Mouse (Mus musculus) left cerebral cortex, postnatal 25 days (tissue): ENCODE measurements around the gene Trip4. TPM values are rescaled to one million over a fixed set of nuclear protein-coding genes. Genes with fewer than 3 reads are reported as not detected.

Experiments used
- DNase-seq, 2 experiments: peaks; one replicate each; pipeline ENCODE4 v3.0.0; 2022; ENCODE audit warnings: low spot score in 2 of 2, mixed read lengths in 1 of 2
- intact Hi-C: fragments of 180-260 bp; cut with DNase I; formaldehyde crosslinking; loops from one replicate; pipeline ENCODE4 v1.15.1; 2025
- total RNA-seq, 2 experiments: library from RNA; stranded (reverse); gene quantifications; 2 replicates each; pipeline ENCODE4 v1.2.3; 2021

The Trip4 gene
- total RNA-seq, 2 experiments from 2014 or later, result 35.4 to 37.2 TPM

DNA sequence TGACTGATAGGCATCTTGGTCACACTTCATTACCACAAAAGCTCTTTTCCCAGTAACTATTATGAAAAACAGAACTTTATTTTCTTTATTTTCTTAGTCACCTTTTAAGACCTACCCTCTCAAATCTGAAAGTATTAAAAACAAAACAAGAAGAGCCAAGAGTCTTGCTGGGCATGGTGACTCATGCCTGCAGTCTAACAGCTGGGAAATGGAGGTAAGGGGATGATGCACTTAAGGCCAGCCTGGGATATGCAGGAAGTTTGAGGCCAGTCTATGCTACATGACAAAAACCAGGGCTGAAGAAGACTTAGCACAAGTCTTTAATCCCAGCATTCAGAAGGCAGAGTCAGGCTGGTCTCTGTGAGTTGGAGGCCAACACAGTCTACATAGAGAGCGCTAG lies 68.8 kb downstream of the Trip4 start:
- no peak for DNase-seq
- intact Hi-C loops, result no loop called here

DNA sequence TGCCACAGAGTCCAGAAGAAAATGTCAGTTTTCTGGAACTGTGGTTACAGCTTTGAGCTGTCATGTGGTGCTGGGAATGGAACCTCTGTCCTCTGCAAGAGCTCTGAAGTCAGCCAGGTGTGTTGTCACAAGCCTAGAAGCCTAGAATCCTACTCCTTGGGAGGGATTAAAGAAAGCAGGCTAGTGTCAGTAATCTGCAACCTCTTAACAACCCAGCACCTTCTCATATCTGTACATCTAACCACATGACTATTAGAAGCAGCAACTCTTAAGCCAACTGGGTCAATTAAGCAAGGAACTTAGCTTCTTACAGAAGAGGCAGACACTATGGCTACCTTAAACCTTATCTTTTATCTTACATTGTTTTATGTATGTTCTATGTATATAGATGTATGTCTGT lies 71.7 kb downstream of the Trip4 start:
- intact Hi-C loops, result no loop called here
- no peak for DNase-seq

DNA sequence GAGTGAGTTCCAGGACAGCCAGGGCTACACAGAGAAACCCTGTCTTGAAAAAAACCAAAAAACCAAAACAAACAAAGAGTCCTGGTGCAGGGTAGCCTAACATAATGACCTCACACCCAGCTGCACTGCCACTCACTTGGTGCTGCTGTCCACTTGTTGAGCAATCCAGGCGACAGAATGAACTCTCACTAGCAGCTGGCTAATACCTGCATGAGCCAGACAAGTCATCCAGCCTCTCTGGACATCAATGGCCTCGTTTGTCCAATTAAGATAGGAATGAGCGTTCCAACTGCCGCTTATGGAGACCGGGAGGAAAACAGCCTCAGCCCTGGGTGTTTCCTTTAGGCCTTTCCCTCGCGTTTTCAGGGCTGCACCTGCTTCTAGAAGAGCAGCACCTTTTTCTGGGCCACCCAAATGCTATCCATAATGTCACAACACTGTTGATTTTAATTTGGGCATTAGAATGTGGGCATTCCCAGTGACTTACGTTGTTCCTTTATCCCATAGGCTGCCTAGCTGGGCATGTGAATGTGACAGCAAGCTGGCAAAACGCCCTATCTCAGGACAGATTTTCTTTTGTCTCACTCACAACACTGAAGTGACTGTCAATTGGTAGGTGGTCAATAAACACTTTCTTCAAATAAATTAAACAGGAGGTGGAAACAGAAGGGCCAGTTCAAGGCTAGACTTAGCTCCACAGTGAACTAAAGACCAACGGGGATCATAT lies 73.8 kb downstream of the Trip4 start:
- no peak for DNase-seq
- intact Hi-C loops, result no loop called here

DNA sequence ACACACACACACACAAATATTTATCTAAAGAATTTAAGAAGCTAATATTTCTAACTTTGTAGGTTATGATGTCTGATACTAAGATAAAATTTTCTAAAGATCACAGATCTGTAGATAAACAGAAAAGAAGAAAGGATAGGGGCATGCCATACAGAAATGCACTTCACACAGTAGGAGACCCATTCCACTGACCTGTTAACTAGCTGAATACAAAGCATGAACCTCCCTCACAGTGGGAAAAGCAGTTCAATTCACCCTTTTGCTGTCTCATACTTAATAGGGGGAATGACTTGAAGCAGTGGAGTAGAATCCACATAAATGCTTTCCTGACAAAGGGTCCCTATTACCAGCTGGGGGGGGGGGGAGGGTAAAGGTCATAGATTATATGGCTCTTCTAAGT lies 75.0 kb downstream of the Trip4 start:
- intact Hi-C loops, result no loop called here

DNA sequence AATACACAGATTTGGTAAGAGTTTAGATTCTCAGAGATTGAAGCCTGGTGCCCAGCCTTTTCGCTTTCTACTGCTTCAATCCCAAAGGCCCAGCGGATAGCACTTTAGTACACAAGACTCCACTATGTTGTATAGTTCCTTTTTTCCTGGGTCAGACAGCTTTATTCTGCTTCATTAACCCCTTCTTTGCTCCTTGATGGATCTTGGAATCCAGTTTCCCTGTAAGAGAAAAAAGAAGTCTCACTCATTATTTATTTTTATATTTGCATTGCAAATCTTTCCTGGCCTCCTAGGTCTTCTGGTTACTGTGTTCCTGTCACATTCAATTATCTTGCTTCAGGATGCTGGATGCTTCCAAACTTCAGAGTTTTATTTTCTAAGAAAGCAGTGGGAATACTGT lies 75.4 kb downstream of the Trip4 start:
- DNase-seq, result no peak
- intact Hi-C loops, result no loop called here

More for the DNA sequence above, 75.0 kb downstream of the Trip4 start:
- DNase-seq, result no peak

DNA sequence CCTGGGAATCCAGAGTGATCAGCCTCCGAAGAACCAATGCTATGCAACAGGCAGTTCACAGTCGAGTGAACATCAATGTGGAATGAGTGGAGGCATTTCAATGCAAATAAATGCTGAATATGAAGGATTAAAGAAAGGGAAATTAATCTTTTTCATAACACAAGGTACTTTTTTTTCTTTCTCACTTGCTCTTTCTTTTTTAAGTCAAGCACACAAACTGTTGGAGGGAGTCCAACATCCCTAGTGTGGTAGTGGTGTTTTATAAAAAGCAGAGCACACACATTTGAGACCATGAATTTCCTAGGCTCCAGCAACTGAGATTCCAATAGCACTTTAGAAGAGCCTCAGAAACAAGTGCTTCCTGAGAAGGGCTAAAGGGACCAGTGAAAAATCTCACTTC lies 76.6 kb downstream of the Trip4 start:
- intact Hi-C loops, result no loop called here
- DNase-seq, result peak in 1 of 2 experiments; percentile 70

DNA sequence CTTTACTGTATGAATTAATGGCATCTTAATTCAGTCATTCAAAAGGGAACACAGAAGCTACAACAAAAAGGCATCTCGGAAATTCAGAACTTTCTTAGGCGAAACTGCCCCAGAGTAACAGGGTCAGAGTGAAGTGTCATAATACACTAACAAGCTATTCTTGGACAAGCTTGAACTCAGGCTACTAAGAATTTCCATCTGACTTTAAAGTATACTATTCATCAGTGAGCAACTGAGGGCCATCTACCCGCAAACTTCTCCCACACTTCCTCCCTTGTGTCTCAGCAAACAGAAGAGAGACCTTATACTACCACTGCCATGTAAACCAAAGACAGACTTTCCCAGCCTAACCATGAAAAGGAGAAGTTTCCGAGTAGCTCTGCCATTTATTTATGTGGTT lies 77.4 kb downstream of the Trip4 start:
- DNase-seq, result no peak
- intact Hi-C loops, result no loop called here

DNA sequence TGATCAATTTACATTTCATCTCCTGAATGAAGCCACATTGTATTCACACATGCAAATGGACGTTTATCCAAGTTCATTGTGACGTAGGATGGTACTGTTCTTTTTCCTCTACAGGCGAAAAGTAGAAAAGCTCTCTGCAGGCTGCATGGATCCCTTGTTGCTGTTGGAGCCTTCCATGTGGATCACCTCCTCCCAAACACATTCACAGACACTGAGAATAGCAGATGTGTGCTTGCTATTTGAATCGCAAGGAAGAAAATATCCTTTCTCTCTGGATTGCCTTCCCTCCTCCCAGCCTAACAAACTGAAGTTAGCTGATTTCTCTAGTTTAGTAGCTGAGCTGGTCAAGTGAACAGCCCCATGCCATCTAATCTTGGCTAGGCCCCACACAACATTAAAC lies 78.3 kb downstream of the Trip4 start:
- peak; percentile 31 to 89 for DNase-seq
- intact Hi-C loops, result no loop called here

DNA sequence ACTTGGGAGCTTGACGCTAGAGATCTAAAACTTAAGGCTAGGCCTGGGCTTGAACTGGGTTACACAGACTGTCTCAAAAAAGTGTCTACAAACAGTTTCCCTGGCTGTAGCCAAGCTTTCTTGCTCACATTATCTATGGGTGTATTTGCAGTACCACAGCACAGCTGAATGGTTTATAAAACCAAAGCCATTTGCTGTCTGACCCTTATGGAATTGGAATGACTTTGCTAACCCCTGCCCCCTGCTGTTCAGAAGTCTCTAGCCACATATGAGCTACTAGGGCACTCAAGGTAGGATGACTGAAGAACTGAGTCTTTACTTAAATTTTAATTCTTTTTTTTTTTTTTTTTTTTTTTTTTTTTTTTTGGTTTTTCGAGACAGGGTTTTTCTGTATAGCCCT lies 79.2 kb downstream of the Trip4 start:
- DNase-seq, result no peak
- intact Hi-C loops, result loop anchor here (5.0 kb wide), 1 partner anchor 67 kb away; no protein-coding TSS in a partner anchor

DNA sequence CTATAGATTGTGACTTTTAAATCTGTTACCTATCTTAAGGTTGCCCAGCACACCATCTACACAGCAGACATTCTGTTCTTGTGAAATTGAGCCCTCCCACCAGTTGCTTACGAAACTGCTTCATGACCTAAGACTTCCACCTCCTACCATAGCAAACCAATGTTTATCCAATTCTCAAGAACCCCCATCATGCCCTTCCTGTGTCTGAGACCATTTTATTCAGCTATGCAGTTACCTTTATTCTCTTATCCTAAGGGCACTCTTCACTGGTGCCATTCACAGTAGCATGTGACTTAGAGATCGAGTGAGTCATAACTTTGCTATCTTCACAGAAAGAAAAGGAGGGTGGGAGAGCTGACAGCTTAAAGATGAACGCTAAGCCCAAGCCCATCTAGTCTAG lies 80.1 kb downstream of the Trip4 start:
- no peak for DNase-seq
- intact Hi-C loops, result loop anchor here (5.0 kb wide), 1 partner anchor 66 kb away; no protein-coding TSS in a partner anchor

DNA sequence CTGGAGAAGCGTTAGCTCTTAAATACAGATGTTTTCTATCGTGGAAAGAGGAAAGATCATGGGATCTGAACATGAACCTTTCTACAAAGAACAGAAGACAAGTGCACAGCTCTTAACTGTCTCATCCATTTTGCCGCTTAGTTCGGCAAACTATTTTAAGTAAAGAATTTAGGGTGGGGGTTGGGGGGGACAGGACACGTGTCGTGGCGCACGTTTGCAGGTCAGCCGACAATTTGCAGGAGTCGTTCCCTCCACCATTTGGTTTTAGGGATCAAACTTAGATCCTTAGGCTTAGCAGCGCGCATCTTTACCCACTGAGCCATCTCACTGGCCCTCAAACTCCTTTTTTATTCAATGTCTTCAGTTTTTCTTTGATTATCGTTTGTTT lies 80.6 kb downstream of the Trip4 start:
- DNase-seq, result no peak
- intact Hi-C loops, result loop anchor here (5.0 kb wide), 1 partner anchor 66 kb away; no protein-coding TSS in a partner anchor

DNA sequence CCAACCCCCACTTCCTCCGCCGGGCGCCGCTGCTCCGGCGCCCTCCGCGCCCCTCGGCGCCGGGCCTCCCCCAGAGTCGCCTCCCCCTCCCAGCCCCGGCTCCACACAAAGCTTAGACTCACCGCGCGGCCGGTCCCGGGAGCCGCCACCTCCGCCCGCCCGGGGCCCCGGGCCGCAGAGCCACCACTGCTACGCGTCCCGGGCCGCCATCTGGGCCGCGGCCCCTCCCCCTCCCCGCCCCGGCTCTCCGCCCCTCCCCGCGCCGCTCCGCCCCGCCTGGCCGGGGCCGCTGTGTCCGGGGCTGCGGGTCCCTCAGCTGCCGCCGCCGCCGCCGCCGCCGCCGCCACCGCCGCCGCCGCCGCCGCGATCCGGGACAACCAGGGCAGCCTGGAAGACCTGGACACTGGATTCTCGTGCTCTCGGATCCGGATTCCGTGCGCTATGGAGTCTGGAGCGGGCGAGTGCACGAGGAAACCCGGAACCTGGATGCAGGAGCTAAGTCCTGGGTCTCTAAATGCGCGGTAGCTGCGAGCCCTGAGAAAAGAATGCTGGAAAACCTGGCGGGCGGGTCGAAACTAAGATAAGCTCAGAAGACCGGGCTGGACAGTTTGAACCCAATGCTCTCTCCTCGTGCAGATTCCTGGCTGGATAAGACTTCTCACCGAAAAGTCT lies 81.1 kb downstream of the Trip4 start, which contains the start of gene Zfp609:
Gene Zfp609 (minus strand): TSS at position 221 of the 672 bp plus-strand sequence.
- intact Hi-C loops, result loop anchor here (2.0 to 5.0 kb wide), 2 partner anchors 65 to 131 kb away; no protein-coding TSS in a partner anchor
- DNase-seq, result peak; percentile 93 to 95

DNA sequence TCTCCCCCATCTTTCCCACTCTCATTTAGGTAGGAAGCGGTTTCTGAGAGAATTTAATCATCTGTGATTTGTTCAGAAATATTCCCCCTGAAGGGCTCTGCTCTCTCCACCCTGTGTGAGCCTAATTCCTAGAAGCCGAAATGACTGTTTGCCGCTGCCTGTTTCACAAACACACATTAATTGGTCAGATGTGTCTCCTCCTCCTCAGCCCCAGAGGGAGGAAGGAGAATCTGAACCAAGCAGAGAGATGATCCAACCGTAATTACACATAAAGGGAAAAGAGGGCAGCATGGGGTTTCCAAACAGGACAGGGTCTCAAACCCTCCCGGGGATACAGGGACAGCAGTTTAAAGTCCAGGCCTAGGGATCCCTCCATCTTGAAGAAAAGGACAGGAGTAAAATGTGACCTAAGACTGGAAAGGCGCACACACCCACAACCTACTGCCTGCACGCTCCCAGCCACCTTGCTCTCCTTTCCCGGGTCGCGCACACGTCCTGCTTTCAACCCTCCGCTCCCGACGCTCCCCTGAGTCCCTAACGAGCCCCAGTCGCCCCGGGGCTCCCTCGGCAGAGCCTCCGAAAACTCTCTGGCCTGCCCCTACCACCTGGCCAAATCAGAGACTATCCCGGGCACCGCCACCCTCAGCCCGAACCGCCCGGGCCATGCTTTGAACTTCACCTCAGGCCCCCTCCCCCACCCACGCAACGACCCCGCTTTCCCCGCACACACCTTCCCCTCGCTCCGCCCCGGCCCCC lies 81.8 kb downstream of the Trip4 start:
- DNase-seq, result peak; percentile 43 to 58
- intact Hi-C loops, result loop anchor here (2.0 to 5.0 kb wide), 2 partner anchors 64 to 130 kb away; no protein-coding TSS in a partner anchor

DNA sequence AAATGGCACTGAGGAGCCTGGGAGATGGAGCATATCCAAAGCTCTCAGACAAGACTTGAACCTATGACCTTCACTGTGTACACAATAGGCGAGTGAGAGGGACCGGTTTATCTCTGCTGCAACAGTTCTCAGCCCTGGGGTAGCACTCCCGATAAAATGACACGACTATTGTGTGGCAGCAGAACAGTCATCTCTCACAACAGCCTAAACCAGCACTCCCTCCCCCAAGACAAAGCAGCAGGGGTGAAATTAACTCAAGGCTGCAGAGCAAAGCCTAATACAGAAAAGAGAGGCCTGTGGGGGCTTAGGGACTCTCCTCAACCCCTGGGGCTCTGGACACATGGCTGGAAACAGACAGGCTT lies 82.4 kb downstream of the Trip4 start:
- intact Hi-C loops, result loop anchor here (2.0 to 5.0 kb wide), 2 partner anchors 64 to 129 kb away; no protein-coding TSS in a partner anchor
- peak in 1 of 2 experiments; percentile 14 for DNase-seq

DNA sequence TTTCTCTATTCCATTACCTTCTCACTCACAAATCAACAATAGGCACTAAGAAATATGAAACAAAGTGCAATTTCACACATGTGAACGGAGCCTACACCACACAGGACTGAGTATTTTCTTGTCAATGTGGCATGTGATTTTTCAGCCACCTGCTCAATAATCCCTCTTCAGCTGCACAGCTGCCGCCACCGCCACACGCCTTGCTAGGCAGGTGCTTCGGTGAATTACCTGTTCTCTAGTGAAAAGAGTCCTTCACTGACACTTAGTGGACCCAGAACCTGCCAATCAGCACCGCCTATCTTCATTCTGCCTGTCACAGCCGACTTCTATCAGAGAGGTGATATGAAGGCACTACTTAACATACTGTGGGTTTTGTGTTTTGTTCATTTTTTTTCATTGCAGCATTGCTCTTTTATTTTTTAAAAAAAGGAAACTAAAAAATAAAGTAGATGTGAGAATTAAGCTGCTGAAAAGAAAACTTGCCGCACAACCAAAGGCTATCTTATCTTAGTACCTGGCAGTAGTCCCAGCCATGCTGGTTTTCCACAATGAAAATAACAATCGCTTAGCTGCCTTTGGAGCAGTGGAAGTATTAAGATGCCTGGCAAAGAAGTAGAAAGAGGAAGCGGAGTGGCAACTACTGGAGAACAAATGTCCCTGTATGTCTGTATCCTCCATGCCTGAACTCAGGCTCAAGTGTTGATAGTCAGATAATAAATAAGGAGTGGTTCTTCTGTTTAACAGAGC lies 84.7 kb downstream of the Trip4 start:
- intact Hi-C loops, result no loop called here
- DNase-seq, result peak in 1 of 2 experiments; percentile 31

DNA sequence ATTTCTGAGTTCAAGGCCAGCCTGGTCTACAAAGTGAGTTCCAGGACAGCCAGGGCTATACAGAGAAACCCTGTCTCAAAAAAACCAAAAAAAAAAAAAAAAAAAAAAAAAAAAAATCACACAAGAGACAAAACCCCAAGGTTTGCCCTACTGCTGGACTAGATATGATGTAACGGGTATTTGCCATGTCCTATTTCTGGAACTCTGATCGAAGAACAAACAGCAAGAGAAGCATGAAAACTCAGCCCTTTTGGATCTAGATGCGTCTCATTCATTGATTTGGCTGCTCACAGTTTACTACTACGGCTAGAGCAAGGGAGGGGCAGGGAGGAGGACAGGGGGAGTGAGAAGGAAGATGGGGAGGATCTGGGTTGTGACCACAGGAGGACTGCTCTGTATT lies 86.6 kb downstream of the Trip4 start:
- DNase-seq, result no peak
- intact Hi-C loops, result no loop called here

DNA sequence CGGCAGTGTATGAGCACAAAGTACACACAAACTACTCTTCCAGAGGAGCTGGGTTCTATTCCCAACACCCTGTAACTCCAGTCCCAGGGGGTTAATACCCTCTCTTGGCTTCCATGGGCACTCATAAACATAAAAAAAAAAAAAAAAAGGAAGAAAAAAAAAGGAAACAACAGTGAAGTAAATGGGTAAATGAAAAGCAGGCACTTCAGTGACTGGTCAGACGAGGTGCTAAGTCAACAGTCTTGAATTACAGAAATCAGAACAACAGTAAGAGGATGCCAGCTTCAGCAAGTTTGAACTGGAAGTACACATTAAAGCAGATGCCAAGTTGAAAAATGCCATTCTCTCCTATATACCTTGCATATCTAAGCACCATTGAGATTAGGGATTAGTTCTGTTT lies 88.3 kb downstream of the Trip4 start:
- intact Hi-C loops, result no loop called here
- DNase-seq, result no peak

DNA sequence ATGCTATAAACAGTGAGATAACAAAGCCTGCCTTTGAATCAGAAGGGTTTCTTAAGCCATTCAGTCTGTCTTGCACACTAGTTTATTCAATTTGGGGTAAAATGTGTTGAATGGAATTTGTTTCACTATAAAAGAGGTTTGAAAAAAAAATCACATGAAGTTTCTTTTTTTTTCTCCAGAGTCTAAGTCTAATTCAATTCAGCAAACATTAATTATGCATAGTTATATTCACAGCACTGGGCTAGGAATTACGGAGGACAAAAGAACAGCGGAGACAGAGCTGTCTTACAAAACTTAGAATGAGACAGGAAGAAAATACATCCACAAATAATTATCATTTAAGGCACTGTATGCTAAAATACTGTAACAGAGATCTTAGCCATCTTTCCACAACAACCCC lies 90.2 kb downstream of the Trip4 start:
- intact Hi-C loops, result no loop called here
- DNase-seq, result no peak

DNA sequence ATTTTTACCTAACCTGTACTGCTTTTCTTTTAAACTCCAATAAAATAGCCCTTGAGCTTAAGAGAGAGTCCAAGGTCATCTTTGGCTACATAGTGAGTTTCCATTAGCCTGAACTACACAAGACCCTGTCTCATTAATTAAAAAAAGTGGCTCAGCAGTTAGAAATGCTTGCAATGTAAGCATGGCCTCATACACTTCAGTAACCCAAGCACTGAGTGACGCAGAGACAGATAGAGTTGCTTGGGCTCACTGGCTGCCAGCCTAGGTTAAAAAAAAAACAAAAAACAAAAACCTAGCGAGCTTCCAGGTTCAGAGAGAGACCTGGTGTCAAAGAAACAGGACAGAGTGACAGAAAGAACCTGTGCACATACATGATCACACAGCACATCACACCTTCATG lies 95.8 kb downstream of the Trip4 start:
- DNase-seq, result no peak
- intact Hi-C loops, result no loop called here

DNA sequence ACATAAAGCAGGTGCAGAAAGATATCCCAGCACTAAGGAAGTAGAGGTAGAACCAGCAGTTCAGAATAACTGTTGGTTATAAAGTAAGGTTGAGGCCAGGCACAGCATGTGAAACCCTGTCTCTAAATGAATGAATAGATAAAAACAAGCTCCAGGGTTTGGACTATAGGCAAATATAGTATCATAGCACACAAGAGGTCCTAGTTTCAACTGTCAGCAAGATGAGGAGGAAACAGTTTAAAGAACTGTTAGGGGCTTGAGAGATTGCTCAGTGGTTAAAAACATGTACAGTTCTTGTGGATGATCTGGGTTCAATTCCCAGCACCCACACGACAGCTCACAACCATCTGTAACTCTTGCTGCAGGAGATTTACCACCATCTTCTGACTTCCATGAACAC lies 96.8 kb downstream of the Trip4 start:
- intact Hi-C loops, result no loop called here
- no peak for DNase-seq
